Mouse (Mus musculus) midbrain, embryonic 12.5 days (tissue): ENCODE data around the gene Rab25. TPM values are rescaled to one million over a fixed set of nuclear protein-coding genes. Genes with fewer than 3 reads are reported as not detected.

Source experiments
- ATAC-seq: fragments of 200-750 bp; cut with Nextera tagmentation; 2 replicates; pipeline ENCODE4 v1.8.0; 2017; ENCODE audit warnings: low read depth, moderate TSS enrichment, moderate library complexity; ENCODE audit not compliant: low FRiP score
- H3K27ac ChIP-seq: fragments of 300-500 bp; sonication (generic); replicated peaks from 2 replicates; pipeline ENCODE4 v1.5.1; 2016; ENCODE audit warnings: mild to moderate bottlenecking
- H3K27me3 ChIP-seq: fragments of 300-500 bp; sonication (generic); 2 replicates; pipeline ENCODE4 v1.6.1; 2016; ENCODE audit warnings: mild to moderate bottlenecking
- H3K36me3 ChIP-seq: fragments of 300-500 bp; sonication (generic); 2 replicates; pipeline ENCODE4 v1.6.1; 2016
- H3K4me1 ChIP-seq: fragments of 300-500 bp; sonication (generic); 2 replicates; pipeline ENCODE4 v1.6.1; 2016
- H3K4me2 ChIP-seq: fragments of 300-500 bp; sonication (generic); replicated peaks from 2 replicates; pipeline ENCODE4 v1.6.1; 2016; ENCODE audit warnings: mild to moderate bottlenecking, moderate library complexity
- H3K4me3 ChIP-seq: fragments of 300-500 bp; sonication (generic); 2 replicates; pipeline ENCODE4 v1.5.1; 2016; ENCODE audit warnings: mild to moderate bottlenecking
- H3K9ac ChIP-seq: fragments of 300-500 bp; sonication (generic); replicated peaks from 2 replicates; pipeline ENCODE4 v1.6.1; 2016; ENCODE audit warnings: mild to moderate bottlenecking, moderate library complexity
- H3K9me3 ChIP-seq: fragments of 300-500 bp; sonication (generic); 2 replicates; pipeline ENCODE4 v1.6.1; 2016; ENCODE audit warnings: mild to moderate bottlenecking
- WGBS: fragments of 180-500 bp; shearing (Covaris S2); methylation state at CpG from one replicate; pipeline ENCODE4 v1.1.7; 2016; 5-methylcytosine and 5-hydroxymethylcytosine counted together
- polyA plus RNA-seq: library from polyadenylated mRNA; unstranded; fragments of >200 nt; fragmentation: Nextera tagmentation; extraction: Ambion mirVana; gene quantifications from 2 replicates; pipeline ENCODE4 v1.2.1, GENCODE M21; 2016

Gene Rab25
- polyA plus RNA-seq, 1 experiment from 2014 or later = 0.47 TPM

DNA sequence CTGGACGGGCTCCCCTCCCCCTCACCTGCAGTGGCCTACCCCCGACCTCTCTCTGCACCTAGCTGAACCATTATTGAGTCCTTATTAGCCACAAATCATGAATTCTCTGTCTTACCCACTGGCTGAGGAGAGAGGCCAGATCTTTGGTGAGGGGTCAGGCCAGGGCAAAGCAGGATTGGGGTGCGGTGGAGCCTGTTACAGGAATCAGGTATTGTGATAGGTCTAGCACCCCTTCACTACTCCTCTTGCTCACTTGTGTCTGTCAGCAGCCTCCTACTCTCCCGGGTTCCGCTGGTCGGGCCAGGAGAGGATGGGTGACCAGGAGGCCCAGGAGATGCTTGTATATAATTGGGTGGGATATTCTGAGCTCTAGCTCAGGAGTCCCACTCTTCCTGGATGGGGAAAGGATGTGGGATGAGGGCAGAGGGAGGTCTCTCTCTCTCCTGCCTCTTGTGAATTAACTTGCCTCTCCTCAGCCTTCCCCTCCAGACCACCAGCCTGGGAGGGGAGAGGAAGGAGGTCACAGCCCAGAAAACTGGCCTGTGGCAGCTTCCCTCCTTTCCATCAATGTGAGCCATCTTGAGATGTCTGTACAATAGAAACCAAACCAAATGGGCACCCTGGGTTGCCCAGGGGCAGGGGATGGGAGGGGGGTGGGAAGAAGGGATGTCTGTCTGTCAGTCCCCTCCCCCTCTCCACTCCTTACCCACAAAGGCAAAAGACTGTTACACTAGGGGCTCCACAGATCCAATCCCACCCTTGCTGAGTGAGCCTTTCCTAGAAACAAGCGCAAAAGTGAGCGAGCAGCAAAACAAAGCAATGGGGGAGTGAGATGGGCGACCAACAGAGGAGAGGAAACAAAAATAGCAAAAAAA, 9.6 kb downstream of the Rab25 start:
- Histone ChIP-seq H3K4me1 (peaks cover 70% of the 10 kb centered on the region), H3K27me3 (no peaks in the 10 kb centered on the region), H3K27ac (peak overlapping the region; percentile 99), H3K4me2 (peak overlapping the region; percentile 96), H3K4me3 (peak overlapping the region; percentile 24), H3K9me3 (no peaks in the 10 kb centered on the region), H3K36me3 (peaks cover 45% of the 10 kb centered on the region), H3K9ac (peak overlapping the region; percentile 100)
- 13% methylated on average over 9 of the region's 9 CpGs for WGBS
- peak; percentile 10; the same call in 1 of the 2 replicates for ATAC-seq

DNA sequence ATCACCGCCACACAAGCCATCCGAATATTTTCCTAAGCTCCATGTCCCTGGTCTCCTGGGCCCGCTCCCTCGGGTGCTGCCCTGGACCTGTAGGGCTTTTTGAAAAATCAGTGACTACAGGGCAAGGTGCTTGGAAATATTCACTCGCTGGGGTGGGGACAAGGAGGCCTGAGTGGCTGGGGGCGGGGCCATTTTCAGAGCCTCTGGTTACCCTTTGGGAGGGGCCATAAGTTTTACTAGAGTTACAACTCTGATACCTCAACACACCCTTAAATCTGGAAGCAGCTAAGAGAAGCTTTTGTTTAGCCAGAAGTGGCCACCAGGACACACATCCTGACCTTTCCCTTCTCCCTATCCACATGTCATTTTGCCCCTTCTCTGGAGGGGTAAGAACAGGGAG, 11.0 kb downstream of the Rab25 start:
- H3K4me1 ChIP-seq = peaks cover 70% of the 10 kb centered on the region

DNA sequence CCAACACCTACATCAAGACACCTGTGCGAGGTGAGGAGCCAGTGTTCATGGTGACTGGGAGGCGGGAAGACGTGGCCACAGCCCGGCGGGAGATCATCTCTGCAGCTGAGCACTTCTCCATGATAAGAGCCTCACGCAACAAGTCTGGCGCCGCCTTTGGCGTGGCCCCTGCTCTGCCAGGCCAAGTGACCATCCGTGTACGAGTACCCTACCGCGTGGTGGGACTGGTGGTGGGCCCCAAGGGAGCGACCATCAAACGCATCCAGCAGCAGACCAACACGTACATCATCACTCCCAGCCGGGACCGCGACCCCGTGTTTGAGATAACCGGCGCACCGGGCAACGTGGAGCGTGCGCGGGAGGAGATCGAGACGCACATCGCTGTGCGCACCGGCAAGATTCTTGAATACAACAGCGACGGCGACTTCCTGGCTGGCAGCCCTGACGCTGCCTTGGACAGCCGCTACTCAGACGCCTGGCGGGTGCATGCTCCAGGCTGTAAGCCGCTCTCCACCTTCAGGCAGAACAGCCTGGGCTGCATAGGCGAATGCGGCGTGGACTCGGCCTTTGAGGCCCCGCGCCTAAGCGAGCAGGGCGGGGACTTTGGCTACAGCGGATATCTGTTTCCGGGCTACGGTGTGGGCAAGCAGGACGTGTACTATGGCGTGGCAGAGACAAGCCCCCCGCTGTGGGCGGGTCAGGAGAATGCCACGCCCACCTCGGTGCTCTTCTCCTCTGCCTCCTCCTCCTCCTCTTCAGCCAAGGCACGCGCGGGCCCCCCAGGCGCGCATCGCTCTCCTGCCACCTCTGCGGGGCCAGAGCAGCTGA, 11.8 kb downstream of the Rab25 start:
- H3K4me1 ChIP-seq = peaks cover 68% of the 10 kb centered on the region

More for the DNA sequence above, 11.0 kb downstream of the Rab25 start:
- no peak for ATAC-seq
- Histone ChIP-seq H3K9me3 (no peaks in the 10 kb centered on the region), H3K9ac (peak overlapping the region; percentile 100), H3K27me3 (no peaks in the 10 kb centered on the region), H3K4me3 (peak overlapping the region; percentile 96), H3K36me3 (peaks cover 45% of the 10 kb centered on the region), H3K4me2 (peak overlapping the region; percentile 96), H3K27ac (peak overlapping the region; percentile 99)
- WGBS = 53% methylated on average over 6 of the region's 6 CpGs

DNA sequence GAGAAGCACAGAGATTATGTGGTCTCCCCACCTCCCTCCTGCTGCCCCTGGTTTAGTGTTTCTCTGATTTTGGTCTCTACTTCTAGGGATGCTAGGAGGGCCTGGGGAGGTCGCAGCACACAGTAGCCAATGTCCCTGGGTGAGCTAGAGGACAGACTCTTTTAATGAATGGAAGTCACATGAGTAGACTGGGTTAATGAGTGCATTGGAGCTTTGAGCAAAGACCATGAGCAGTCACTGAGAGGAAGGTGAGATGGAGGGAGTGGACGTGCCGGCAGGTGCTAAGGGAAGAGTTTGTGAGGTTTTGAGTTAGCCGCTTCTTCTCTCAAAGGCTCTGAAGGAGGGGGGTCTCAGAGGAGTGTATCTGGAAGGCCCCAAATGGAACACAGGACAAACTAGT, 12.6 kb downstream of the Rab25 start:
- Histone ChIP-seq H3K4me3 (peak overlapping the region; percentile 96), H3K27me3 (no peaks in the 10 kb centered on the region), H3K9ac (peak overlapping the region; percentile 100), H3K9me3 (no peaks in the 10 kb centered on the region), H3K4me2 (peak overlapping the region; percentile 96), H3K4me1 (peaks cover 63% of the 10 kb centered on the region), H3K27ac (peak overlapping the region; percentile 99), H3K36me3 (peaks cover 41% of the 10 kb centered on the region)
- 24% methylated on average over 4 of the region's 4 CpGs for WGBS
- ATAC-seq = no peak

More for the DNA sequence above, 11.8 kb downstream of the Rab25 start:
- H3K36me3 ChIP-seq = peaks cover 45% of the 10 kb centered on the region
- peak overlapping the region; percentile 96 for H3K4me2 ChIP-seq
- ATAC-seq = no peak
- no peaks in the 10 kb centered on the region for H3K9me3 ChIP-seq
- peak overlapping the region; percentile 99 for H3K27ac ChIP-seq
- peak overlapping the region; percentile 96 for H3K4me3 ChIP-seq
- no peaks in the 10 kb centered on the region for H3K27me3 ChIP-seq
- peak overlapping the region; percentile 100 for H3K9ac ChIP-seq
- WGBS = 5% methylated on average over 64 of the region's 64 CpGs

DNA sequence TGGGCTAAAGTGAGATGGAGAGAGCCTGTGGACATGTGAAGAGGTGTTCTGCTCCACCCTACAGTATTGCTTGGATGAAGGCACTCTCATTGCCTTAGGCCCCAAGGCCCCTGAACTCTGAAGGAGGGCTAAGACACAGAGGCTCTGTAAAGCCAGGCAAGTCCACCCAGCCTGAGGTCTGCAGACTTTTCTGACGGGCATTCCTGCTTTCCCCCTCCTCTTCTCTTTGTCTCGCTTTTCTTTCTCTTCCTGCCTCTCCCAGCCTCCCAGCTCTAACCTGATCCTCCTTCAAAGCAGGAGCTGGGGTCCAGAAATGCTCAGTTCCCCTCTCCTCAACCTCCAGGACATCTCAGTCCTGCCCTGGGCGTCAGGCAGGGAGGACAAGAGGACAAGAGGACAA, 13.1 kb downstream of the Rab25 start:
- Histone ChIP-seq H3K9me3 (no peaks in the 10 kb centered on the region), H3K27ac (peak overlapping the region; percentile 99), H3K27me3 (no peaks in the 10 kb centered on the region), H3K4me3 (peak overlapping the region; percentile 96), H3K9ac (peak overlapping the region; percentile 100), H3K4me2 (peak overlapping the region; percentile 96), H3K4me1 (peaks cover 63% of the 10 kb centered on the region), H3K36me3 (peaks cover 36% of the 10 kb centered on the region)
- 0% methylated on average over 3 of the region's 3 CpGs for WGBS
- no peak for ATAC-seq

DNA sequence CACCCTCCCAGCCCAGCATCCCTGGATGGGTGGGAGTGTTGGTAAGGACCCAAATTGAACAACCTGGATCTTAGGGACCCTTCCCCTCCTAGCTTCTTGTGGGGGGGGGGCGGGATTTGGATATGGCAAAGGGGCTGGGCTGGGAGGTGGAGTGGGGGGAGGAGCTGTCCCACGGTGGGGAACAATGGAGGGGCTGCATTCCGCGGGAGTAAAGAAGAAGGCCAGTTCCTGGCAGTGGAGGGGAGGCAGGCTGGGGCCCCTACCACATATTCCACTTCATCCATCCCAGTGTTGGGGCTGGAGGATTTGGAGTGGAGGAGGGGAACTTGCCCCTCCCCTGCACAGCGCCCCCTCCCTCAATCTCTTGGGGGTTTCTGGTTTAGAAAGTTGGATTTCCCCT, 14.4 kb downstream of the Rab25 start:
- H3K9ac ChIP-seq = peak overlapping the region; percentile 100
- WGBS = 0% methylated on average over 5 of the region's 5 CpGs
- peaks cover 33% of the 10 kb centered on the region for H3K36me3 ChIP-seq
- H3K4me1 ChIP-seq = peaks cover 66% of the 10 kb centered on the region
- H3K4me2 ChIP-seq = peak overlapping the region; percentile 96
- no peaks in the 10 kb centered on the region for H3K27me3 ChIP-seq
- peak overlapping the region; percentile 96 for H3K4me3 ChIP-seq
- ATAC-seq = no peak
- H3K27ac ChIP-seq = peak overlapping the region; percentile 99
- H3K9me3 ChIP-seq = no peaks in the 10 kb centered on the region

DNA sequence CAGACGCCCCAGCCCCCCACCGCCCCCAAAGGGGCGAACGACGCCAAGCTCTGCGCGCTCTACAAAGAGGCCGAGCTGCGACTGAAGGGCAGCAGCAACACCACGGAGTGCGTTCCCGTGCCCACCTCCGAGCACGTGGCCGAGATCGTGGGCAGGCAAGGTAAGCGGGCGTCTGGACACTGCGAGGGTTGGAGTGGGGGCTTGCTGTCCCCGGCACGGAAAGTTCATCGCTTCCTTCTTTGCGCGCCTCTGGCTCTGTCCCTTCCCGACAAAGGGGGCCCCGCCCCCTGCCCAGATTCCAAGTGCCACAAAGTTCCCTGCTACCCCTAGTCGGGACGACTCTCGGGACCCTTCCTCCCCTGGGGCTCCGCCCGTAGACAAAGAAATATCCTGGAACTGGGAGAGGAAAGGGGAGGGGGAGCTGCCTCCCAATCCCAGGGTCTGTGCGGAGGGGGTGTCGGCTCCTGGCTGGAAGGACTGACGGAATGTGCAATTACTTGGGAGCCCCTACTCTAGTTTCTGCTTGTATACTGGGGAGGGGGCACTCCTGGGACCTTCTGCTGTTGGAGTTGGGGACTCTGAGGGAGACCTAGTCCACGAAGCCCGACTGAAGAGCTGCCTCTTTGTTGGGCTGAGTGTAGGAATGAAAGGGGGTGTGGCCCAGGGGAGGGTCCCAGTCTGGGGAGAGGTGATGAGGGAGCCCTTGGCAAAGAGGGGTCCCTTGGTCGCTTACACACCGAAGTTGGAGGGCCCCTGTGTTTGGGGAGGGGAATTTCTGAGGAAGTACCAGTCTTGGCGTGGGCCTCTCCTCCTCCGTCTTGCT, 15.2 kb downstream of the Rab25 start:
- Histone ChIP-seq H3K9me3 (no peaks in the 10 kb centered on the region), H3K9ac (peak overlapping the region; percentile 100), H3K36me3 (peaks cover 25% of the 10 kb centered on the region), H3K27me3 (no peaks in the 10 kb centered on the region), H3K4me3 (peak overlapping the region; percentile 96), H3K27ac (peak overlapping the region; percentile 99), H3K4me1 (peaks cover 65% of the 10 kb centered on the region), H3K4me2 (peak overlapping the region; percentile 96)
- WGBS = under 1% methylated on average over 40 of the region's 40 CpGs
- peak; percentile 24 for ATAC-seq

DNA sequence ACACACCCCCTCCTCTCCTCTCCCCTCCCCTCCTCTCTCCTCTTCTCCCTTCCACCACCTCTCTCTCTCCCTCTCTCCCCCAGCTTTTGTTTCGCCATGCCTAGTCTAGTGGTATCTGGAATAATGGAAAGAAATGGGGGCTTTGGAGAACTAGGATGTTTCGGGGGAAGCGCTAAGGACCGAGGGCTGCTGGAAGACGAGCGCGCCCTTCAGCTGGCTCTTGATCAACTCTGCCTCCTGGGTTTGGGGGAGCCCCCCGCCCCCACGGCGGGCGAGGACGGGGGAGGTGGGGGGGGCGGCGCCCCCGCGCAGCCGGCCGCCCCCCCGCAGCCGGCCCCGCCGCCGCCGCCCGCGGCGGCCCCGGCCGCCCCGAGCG, 15.8 kb downstream of the Rab25 start, which contains the start of gene Mex3a:
TSS of gene Mex3a (plus strand) at position 97 of the 376 bp plus-strand sequence.
- no peaks in the 10 kb centered on the region for H3K9me3 ChIP-seq
- H3K4me1 ChIP-seq = peaks cover 65% of the 10 kb centered on the region
- no peak for ATAC-seq
- 0% methylated on average over 13 of the region's 31 CpGs for WGBS
- H3K4me3 ChIP-seq = peak within 1 kb of the TSS; percentile 96
- H3K4me2 ChIP-seq = peak within 1 kb of the TSS; percentile 96
- peak within 1 kb of the TSS; percentile 99 for H3K27ac ChIP-seq
- H3K27me3 ChIP-seq = no peaks in the 10 kb centered on the region
- H3K36me3 ChIP-seq = peaks cover 19% of the 10 kb centered on the region
- peak within 1 kb of the TSS; percentile 100 for H3K9ac ChIP-seq

DNA sequence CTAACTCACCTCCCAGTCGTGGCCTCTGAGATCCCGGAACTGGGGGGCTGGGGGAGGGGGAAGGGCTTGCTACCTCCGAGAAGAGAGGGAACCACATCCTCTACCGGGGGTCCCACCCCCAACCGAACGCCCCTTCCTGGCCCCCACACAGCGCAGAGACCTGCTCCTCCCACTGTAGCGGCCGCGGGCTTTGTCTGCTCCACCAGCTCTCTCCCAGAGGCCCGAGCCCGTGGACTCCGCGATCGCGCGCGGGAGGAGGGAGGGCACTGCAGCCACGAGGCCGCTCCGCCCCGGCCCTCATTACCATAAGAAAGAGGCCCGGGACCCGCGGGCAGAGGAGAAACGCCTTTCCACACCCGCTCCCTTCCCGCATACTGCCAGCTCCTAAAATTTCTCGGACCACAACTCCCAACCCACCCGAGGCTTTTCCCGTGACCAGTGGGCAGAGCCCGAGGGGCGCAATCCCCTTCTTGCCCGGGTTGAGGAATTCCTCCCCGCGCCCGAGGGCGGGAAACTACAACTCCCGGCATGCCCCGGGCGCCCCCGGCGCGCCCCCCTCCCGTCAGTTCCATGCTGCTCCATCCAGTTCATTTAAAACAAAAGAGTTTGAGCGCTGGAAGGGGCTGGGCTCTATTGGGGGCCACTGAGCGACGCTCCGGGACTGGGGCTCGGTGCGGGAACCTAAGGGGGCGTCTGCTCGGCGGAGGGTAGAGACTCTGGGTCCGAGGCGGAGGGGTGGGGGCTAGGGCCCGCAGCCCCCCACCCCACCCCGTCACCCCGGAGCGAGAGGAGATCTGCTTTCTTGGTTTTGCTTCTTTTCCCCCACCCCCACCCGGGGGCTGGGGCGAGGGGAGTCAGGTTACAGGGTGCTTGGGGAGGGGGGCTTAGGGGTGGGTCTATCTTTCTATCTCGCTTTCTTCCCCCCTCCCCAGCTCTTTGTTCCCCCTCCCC, 16.5 kb downstream of the Rab25 start:
- ATAC-seq = peak; percentile 85
- Histone ChIP-seq H3K4me1 (peaks cover 63% of the 10 kb centered on the region), H3K4me3 (peak overlapping the region; percentile 96), H3K36me3 (peaks cover 12% of the 10 kb centered on the region), H3K27ac (peak overlapping the region; percentile 99), H3K9me3 (no peaks in the 10 kb centered on the region), H3K9ac (peak overlapping the region; percentile 100), H3K4me2 (peak overlapping the region; percentile 95), H3K27me3 (no peaks in the 10 kb centered on the region)
- WGBS = 1% methylated on average over 46 of the region's 63 CpGs

DNA sequence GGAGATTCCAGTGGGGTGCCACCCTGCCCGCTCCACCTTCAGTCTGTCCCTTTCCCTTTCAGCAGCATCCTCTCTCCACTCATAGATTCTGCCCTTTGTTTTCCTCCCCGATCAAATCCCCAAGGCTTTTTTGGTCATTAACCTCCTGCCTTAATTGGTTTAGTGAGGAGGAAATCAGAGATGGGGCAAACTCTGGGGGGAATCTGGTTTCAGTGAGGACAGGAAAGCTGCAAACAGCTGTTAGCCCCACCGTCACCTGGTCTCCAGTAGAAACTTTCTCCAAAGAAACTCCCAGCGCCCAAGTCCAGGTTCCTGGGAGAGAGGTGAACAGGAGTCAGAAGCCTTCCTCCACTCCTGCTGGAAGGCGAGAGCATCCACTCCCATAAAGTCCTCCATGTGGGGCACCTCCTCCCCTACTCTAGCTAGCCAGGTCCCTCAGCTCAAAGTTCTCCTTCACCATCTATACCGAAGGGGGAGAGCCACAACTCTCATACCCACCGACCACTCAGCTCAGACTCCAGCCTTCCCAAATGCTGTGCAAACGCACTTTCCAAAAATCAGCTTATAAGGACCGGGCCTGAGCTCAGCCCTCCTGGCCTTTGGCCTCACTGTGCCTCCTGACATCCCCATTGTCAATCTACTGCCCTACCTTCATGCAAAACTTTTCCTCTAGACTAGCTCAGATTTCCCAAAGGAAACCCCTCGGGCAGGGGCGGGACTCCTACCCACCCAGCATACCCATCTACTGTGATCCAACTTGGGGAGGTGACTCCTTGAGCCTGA, 17.8 kb downstream of the Rab25 start:
- peaks cover 60% of the 10 kb centered on the region for H3K4me1 ChIP-seq
- peak overlapping the region; percentile 95 for H3K4me2 ChIP-seq
- ATAC-seq = no peak
- peak overlapping the region; percentile 100 for H3K9ac ChIP-seq
- H3K27ac ChIP-seq = peak overlapping the region; percentile 99
- peaks cover 1% of the 10 kb centered on the region for H3K36me3 ChIP-seq
- peak overlapping the region; percentile 96 for H3K4me3 ChIP-seq
- 4% methylated on average over 11 of the region's 11 CpGs for WGBS
- H3K27me3 ChIP-seq = no peaks in the 10 kb centered on the region
- H3K9me3 ChIP-seq = no peaks in the 10 kb centered on the region
